Mouse (Mus musculus): ENCODE data around the gene Ccl17. TPM values are rescaled to one million over a fixed set of nuclear protein-coding genes. Genes with fewer than 3 reads are reported as not detected.
"Not testable (repeated sequence)": the region's sequence is repeated elsewhere in the genome, so short reads cannot be mapped to it uniquely, and the experiment has no call there.

The Ccl17 gene
- polyA plus RNA-seq, 1 experiment from 2014 or later, result not detected

DNA sequence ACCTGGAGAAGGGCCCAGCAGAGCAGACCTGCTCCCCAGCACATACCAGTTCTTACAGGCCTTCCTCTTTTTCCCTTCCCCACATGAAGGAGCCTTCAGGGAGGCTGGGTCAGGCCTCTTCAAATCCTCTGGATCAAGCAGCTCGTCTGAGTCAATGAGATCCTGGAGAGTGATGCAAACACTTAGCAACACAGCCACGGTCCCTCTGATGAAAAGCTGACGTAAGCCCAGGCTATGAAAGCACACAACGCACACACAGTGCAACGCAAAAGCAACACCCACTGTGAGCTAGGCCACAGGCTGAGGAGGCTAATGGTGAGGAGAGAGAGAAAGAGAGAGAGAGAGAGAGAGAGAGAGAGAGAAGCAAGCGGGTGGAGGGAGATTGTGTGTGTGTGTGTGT lies 14.9 kb downstream of the Ccl17 start:
- H3K4me1 ChIP-seq (ENCODE audit: insufficient read depth), result 0 out of 2 replicates have a peak, but pooled peaks cover under 1% of the 10 kb centered on the region
- peaks cover 71% of the 10 kb centered on the region for H3K36me3 ChIP-seq (replicated peaks; ENCODE audit: insufficient read depth, low read length)
- no peak overlapping the region for H3K27ac ChIP-seq (ENCODE audit: low read depth)
- H3K4me2 ChIP-seq (ENCODE audit: low read depth, low read length), result no peak overlapping the region
- H3K27me3 ChIP-seq (ENCODE audit: insufficient read depth, low read length), result no peaks in the 10 kb centered on the region
- no peak for ATAC-seq
- H3K9me3 ChIP-seq (ENCODE audit: low read length), result no peaks in the 10 kb centered on the region
- no peak for DNase-seq
- no peak overlapping the region for H3K4me3 ChIP-seq (ENCODE audit: low read depth, low read length)
- 82% methylated on average over 6 of the region's 6 CpGs for WGBS (ENCODE audit: insufficient replicate concordance)
- H3K9ac ChIP-seq (replicated peaks), result no peak overlapping the region
- no peak for TF ChIP-seq EP300 (IDR thresholded peaks at IDR 0.05; ENCODE audit: low read depth)
- no peak for TF ChIP-seq CTCF (IDR thresholded peaks at IDR 0.05; ENCODE audit: low read depth)

DNA sequence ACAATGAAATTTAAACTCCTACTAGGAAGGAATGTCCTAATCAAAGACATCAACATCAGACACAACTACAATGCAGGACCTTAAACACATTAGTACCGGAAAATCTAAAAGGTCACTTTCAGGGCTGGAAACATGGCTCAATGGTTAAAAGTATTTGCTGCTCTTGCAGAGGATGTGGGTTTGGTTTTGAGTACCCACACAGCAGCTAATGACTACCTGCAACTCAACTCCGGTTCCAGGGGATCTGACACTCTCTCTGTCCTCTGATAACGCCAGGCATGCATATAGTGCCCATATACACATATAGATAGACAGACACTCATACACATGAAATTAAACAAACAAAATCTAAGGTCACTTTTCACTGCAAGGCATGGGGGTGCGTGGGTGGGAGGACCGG lies 16.0 kb downstream of the Ccl17 start:
- no peak for ATAC-seq
- no peaks in the 10 kb centered on the region for H3K9me3 ChIP-seq (ENCODE audit: low read length)
- WGBS (ENCODE audit: insufficient replicate concordance), result 92% methylated on average over 5 of the region's 5 CpGs
- TF ChIP-seq EP300 (IDR thresholded peaks at IDR 0.05; ENCODE audit: low read depth), result no peak
- no peak for TF ChIP-seq CTCF (IDR thresholded peaks at IDR 0.05; ENCODE audit: low read depth)
- no peak overlapping the region for H3K4me3 ChIP-seq (ENCODE audit: low read depth, low read length)
- no peak overlapping the region for H3K4me2 ChIP-seq (ENCODE audit: low read depth, low read length)
- no peak overlapping the region for H3K27ac ChIP-seq (ENCODE audit: low read depth)
- no peak for DNase-seq
- no peaks in the 10 kb centered on the region for H3K27me3 ChIP-seq (ENCODE audit: insufficient read depth, low read length)
- no peaks in the 10 kb centered on the region for H3K4me1 ChIP-seq (ENCODE audit: insufficient read depth)
- H3K36me3 ChIP-seq (replicated peaks; ENCODE audit: insufficient read depth, low read length), result peaks cover 76% of the 10 kb centered on the region
- no peak overlapping the region for H3K9ac ChIP-seq (replicated peaks)

DNA sequence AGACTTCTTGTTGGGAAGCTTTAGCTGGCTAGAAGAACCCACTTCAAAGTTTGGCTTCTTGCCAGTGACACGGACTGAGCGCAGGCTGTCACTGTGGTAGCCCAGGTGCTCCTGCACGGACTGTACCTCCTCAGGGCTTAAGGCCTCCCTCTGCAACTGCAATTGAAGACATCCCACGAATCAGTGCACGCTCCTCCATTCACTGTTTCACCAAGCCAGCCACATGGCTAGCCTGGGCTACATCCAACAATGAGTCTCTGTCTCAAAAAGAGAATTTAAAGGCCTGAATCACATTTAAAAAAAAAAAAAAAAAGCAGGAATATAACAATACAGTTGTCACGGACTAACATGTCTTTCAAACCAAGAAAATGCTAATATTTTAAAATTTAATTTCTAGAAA lies 18.0 kb downstream of the Ccl17 start:
- H3K9me3 ChIP-seq (ENCODE audit: low read length), result no peaks in the 10 kb centered on the region
- no peak overlapping the region for H3K9ac ChIP-seq (replicated peaks)
- H3K27me3 ChIP-seq (ENCODE audit: insufficient read depth, low read length), result no peaks in the 10 kb centered on the region
- WGBS (ENCODE audit: insufficient replicate concordance), result 83% methylated on average over 6 of the region's 6 CpGs
- peaks cover 73% of the 10 kb centered on the region for H3K36me3 ChIP-seq (replicated peaks; ENCODE audit: insufficient read depth, low read length)
- ATAC-seq (no peak), DNase-seq (no peak)
- H3K4me1 ChIP-seq (ENCODE audit: insufficient read depth), result no peaks in the 10 kb centered on the region
- TF ChIP-seq EP300 (IDR thresholded peaks at IDR 0.05; ENCODE audit: low read depth) (no peak), CTCF (IDR thresholded peaks at IDR 0.05; ENCODE audit: low read depth) (no peak)
- H3K27ac ChIP-seq (ENCODE audit: low read depth), result no peak overlapping the region
- no peak overlapping the region for H3K4me3 ChIP-seq (ENCODE audit: low read depth, low read length)
- no peak overlapping the region for H3K4me2 ChIP-seq (ENCODE audit: low read depth, low read length)

GRCm38 (mm10) chr8:94833901-94834405 lies 23.7 kb downstream of the Ccl17 start:
- not testable (repeated sequence) for H3K9me3 ChIP-seq (ENCODE audit: low read length); H3K4me2 ChIP-seq (ENCODE audit: low read depth, low read length); H3K4me3 ChIP-seq (ENCODE audit: low read depth, low read length); H3K9ac ChIP-seq (replicated peaks); DNase-seq; H3K27me3 ChIP-seq (ENCODE audit: insufficient read depth, low read length); ATAC-seq; H3K27ac ChIP-seq (ENCODE audit: low read depth)
- 64% methylated on average over 7 of the region's 7 CpGs for WGBS (ENCODE audit: insufficient replicate concordance)
- Histone ChIP-seq H3K36me3 (replicated peaks; ENCODE audit: insufficient read depth, low read length) (peaks cover 24% of the 10 kb centered on the region), H3K4me1 (ENCODE audit: insufficient read depth) (peaks cover 10% of the 10 kb centered on the region)

- not testable (repeated sequence) for H3K9ac ChIP-seq (replicated peaks); ATAC-seq; H3K4me2 ChIP-seq (ENCODE audit: low read depth, low read length); H3K9me3 ChIP-seq (ENCODE audit: low read length); H3K27ac ChIP-seq (ENCODE audit: low read depth); H3K27me3 ChIP-seq (ENCODE audit: insufficient read depth, low read length); DNase-seq; H3K4me3 ChIP-seq (ENCODE audit: low read depth, low read length)
- H3K4me1 ChIP-seq (ENCODE audit: insufficient read depth), result peaks cover 12% of the 10 kb centered on the region
- 92% methylated on average over 13 of the region's 13 CpGs for WGBS (ENCODE audit: insufficient replicate concordance)
- peaks cover 14% of the 10 kb centered on the region for H3K36me3 ChIP-seq (replicated peaks; ENCODE audit: insufficient read depth, low read length)
Measured at GRCm38 (mm10) chr8:94835751-94836150, 25.5 kb downstream of the Ccl17 start.

DNA sequence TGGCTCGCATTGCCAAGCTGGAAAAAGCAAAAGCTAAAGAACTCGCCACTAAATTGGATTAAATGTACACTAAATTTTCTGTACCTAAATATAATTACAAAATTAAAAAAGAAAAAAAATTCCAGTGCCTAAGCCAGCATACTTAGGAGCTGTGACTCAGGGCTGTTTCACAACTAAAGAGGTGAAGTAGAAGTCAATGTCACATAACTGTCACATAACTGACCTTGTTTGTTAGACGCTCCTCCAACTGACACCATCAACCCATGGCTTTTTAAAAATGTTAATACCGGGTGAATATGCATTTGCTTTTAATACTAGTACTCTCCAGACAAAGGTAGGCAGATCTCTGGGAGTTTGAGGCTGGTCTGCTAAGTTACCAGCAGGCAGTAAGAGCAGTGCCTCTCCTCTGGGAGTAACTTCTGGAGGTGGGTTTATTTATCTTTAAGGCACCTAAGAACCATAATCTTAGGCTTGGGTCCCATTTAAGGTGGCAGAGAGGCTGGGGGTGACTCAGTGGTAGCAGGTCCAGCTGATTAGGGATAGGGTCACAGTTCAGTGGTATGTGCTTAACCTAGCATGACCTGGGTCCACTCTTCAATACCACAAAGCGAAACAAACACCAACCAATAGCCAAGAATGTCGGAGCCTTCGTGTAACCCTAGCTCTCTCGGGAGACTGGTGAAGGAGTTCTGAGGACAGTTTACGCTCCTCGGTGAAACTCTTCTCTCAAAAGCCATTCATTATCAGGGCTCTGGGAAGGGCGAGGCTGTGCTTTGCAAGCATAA lies 26.4 kb downstream of the Ccl17 start:
- WGBS (ENCODE audit: insufficient replicate concordance), result 49% methylated on average over 11 of the region's 11 CpGs
- H3K9ac ChIP-seq (replicated peaks), result peak overlapping the region; percentile 96
- H3K4me3 ChIP-seq (ENCODE audit: low read depth, low read length), result peak overlapping the region; percentile 93
- H3K4me1 ChIP-seq (ENCODE audit: insufficient read depth), result peaks cover 12% of the 10 kb centered on the region
- H3K4me2 ChIP-seq (ENCODE audit: low read depth, low read length), result peak overlapping the region; percentile 82
- TF ChIP-seq EP300 (IDR thresholded peaks at IDR 0.05; ENCODE audit: low read depth) (no peak), CTCF (IDR thresholded peaks at IDR 0.05; ENCODE audit: low read depth) (no peak)
- peaks cover 8% of the 10 kb centered on the region for H3K36me3 ChIP-seq (replicated peaks; ENCODE audit: insufficient read depth, low read length)
- H3K27ac ChIP-seq (ENCODE audit: low read depth), result peak overlapping the region; percentile 58
- no peaks in the 10 kb centered on the region for H3K9me3 ChIP-seq (ENCODE audit: low read length)
- DNase-seq (no peak), ATAC-seq (no peak)
- no peaks in the 10 kb centered on the region for H3K27me3 ChIP-seq (ENCODE audit: insufficient read depth, low read length)

Measured in liver, postnatal 0 days (tissue).